Mouse (Mus musculus) bone marrow macrophage, adult 2 months (primary cell): Measurements from ENCODE around the gene Myo19. TPM values are rescaled to one million over a fixed set of nuclear protein-coding genes. Genes with fewer than 3 reads are reported as not detected.

Experiments
- H3K27ac ChIP-seq: 2 replicates; pipeline ENCODE4 v1.5.1; 2012; ENCODE audit warnings: low read depth, low read length; ENCODE audit not compliant: insufficient read depth
- H3K4me1 ChIP-seq: 2 replicates; pipeline ENCODE4 v1.6.1; 2012; ENCODE audit warnings: low read length; ENCODE audit not compliant: control insufficient read depth, insufficient read depth
- H3K4me3 ChIP-seq: 2 replicates; pipeline ENCODE4 v1.5.1; 2012; ENCODE audit warnings: mild to moderate bottlenecking, low read length, moderate library complexity; ENCODE audit not compliant: insufficient read depth
- CTCF ChIP-seq: IDR thresholded peaks from 2 replicates; pipeline ENCODE4 v1.5.1; 2012; ENCODE audit warnings: low read depth, mild to moderate bottlenecking, low read length, moderate library complexity
- POLR2A ChIP-seq: IDR thresholded peaks from 2 replicates; pipeline ENCODE4 v1.6.1; 2012; ENCODE audit warnings: mild to moderate bottlenecking, low read depth, low read length, borderline replicate concordance
- polyA plus RNA-seq: library from polyadenylated mRNA; stranded (reverse); fragments of >200 nt; gene quantifications from 2 replicates; pipeline ENCODE4 v1.2.4, GENCODE M21; 2012; ENCODE audit not compliant: missing spikeins, insufficient read depth, insufficient read length

Gene Myo19
- polyA plus RNA-seq, 1 experiment: 2.3 TPM

DNA sequence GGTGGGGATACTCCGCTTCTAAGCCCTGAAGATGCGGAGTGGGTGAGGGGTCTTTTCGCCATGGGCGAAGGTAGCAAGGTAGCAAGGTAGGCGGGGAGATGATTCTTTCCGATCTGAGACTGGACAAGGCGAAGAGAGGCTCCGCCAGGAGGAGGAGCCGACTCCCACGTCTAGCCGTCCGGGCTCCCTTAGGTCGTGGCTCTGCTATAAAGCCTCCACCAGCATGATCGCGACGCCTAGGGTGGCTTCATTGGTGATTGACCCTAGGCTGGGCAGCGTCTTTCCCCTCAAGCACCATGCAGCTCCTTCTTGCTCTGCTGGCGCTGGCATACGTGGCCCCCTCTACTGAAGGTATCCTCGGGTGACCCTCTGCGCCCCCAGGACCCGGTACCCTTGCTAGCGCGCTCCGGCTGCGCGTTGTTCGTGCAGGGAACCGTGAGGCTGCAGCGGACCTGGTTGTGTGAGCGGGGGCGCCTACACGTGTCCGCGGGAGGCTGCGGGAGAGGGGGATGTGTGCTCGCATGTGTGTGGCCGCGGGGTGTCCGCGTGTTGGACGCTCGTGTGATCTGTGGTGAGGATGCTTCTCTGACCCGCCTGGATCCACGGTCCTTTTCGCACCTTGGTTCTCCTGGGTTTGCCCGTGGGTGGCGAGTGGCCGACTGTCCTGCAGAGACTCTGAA is 77.8 kb downstream of the Myo19 start, which contains the start of gene Car4:
Gene Car4, plus strand, starts transcription at position 196 of the 680 bp plus-strand sequence.
- H3K27ac ChIP-seq: no peak within 1 kb of the TSS
- H3K4me1 ChIP-seq: no peaks in the 10 kb centered on the region
- TF ChIP-seq POLR2A (no peak), CTCF (no peak)
- no peak within 1 kb of the TSS for H3K4me3 ChIP-seq

DNA sequence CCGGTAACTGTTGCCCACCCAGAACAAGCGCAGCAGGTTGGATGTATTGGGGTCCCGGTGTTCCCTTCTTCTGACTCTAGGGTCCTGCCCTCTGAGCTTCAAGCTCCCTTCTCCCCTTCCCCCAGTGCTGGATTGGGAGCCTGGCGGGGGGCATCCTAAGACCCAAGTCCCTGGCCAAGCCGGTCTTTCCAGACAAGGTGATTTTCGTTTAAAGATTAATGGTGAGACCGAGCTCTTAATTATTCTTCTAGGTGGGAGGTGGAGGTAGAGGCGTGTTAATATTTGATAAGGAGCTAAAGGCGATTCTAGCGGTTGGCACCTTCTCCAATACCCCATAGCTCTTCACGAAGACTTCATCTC is 78.3 kb downstream of the Myo19 start:
- no peak overlapping the region for H3K4me3 ChIP-seq
- no peak for TF ChIP-seq POLR2A
- no peak for TF ChIP-seq CTCF
- H3K4me1 ChIP-seq: no peaks in the 10 kb centered on the region
- no peak overlapping the region for H3K27ac ChIP-seq

- no peak overlapping the region for H3K27ac ChIP-seq
- H3K4me3 ChIP-seq: no peak overlapping the region
- H3K4me1 ChIP-seq: no peaks in the 10 kb centered on the region
- TF ChIP-seq CTCF (no peak), POLR2A (no peak)
Measured at GRCm38 (mm10) chr11:84959181-84959580, 79.2 kb downstream of the Myo19 start.

- H3K4me3 ChIP-seq: no peak overlapping the region
- TF ChIP-seq CTCF (no peak), POLR2A (no peak)
- no peak overlapping the region for H3K27ac ChIP-seq
- H3K4me1 ChIP-seq: no peaks in the 10 kb centered on the region
Measured at GRCm38 (mm10) chr11:84959701-84960181, 79.8 kb downstream of the Myo19 start.

DNA sequence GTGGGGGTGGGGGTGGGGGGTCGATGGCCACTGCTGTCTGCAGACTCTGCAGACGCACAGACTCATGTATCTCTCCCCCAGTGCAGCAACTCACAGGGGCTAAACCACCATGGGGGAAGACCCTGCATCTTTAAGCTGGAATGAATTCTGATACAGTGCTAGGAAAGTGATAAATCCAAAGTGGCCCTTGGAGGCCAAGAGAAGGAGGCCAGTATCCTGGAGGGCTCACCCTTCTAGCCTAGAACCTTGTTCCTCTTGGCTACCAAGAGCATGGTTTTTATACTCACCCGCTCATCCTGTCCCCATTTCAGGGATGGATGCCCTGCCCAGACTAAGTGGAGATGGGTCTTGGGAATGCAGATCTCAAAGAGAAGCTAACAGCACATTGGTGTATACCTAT is 80.3 kb downstream of the Myo19 start:
- H3K27ac ChIP-seq: no peak overlapping the region
- H3K4me3 ChIP-seq: no peak overlapping the region
- TF ChIP-seq POLR2A (no peak), CTCF (no peak)
- no peaks in the 10 kb centered on the region for H3K4me1 ChIP-seq

DNA sequence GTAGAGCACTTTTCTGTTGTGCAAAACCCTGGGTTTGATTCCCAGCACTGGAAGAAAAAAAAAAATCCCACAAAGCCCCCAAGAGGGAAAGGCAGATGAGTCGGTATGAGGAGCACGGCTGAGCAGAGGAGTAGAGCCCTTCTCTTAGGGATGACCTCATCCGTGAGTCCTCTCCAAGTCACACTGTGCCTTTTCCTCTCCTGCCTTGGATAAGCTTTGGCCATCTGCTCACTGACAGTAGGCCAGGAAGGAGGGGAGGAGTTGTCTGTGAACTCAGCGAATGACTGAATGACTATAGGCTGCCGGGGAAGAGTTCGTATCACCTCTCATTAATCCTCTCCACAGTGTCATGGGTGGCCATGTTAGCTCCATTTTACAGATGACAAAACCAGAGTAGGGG is 80.8 kb downstream of the Myo19 start:
- H3K4me3 ChIP-seq: no peak overlapping the region
- no peaks in the 10 kb centered on the region for H3K4me1 ChIP-seq
- H3K27ac ChIP-seq: no peak overlapping the region
- TF ChIP-seq CTCF (no peak), POLR2A (no peak)

Other genes starting within 250 kb of the Myo19 start
- 6.5 and 7.8 TPM in 2 replicates for gene Mrm1, start 60.6 kb upstream of the Myo19 start, polyA plus RNA-seq
- gene Dhrs11, start 51.2 kb upstream of the Myo19 start, polyA plus RNA-seq: 16.3 and 16.8 TPM in 2 replicates
- 88.5 and 105 TPM in 2 replicates for gene Ggnbp2, start 9.3 kb upstream of the Myo19 start, polyA plus RNA-seq
- 2.6 and 4.0 TPM in 2 replicates for gene Pigw, start 137 bp downstream of the Myo19 start, polyA plus RNA-seq
- 12.1 and 15.0 TPM in 2 replicates for gene Znhit3, start 36.2 kb downstream of the Myo19 start, polyA plus RNA-seq
- gene Car4, start 77.6 kb downstream of the Myo19 start, polyA plus RNA-seq: not detected in 2 replicates